In the genomic region with DNA sequence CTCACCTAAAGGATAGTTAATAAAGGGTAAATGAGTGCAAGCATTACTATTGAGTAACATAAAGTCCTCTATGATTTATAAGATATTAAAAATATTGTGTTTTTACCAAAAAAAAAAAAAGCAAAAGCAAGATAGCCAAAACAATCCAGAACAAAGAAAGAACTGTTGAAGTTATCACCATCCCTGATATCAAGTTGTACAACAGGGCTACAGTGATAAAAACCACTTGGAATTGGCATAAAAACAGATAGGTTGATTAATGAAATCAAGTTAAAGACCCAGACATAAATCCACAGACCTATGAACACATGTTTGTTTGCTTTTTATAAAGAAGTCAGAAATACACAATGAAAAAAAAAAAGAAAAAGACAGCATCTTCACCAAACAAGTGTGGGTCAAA, we compare ENCODE assay signal across 17 mouse cellular contexts.
A peak's percentile ranks its signal among the peaks of the same experiment; 100 is the strongest.
DNase-seq lines count a peak whose midpoint lies in the region; TF ChIP-seq lines count a peak whose summit lies in the region.
"Had no signal": no experiment of that assay in that cellular context is flagged by ENCODE, and none has a peak within 500 bp of the region (broad histone marks: within the 10 kb centered on the region; RNA-seq: fewer than 3 reads in every experiment).

No protein-coding gene starts in this region.

- TF ChIP-seq RAD21 in MEL (IDR thresholded peaks at IDR 0.05; ENCODE audit: low read depth, low read length) = no peak

- H3K9ac ChIP-seq in MEL (ENCODE audit: control insufficient read depth, low read depth, low read length, poor library complexity, severe bottlenecking) = no peak overlapping the region

- TF ChIP-seq EP300 in MEL (IDR thresholded peaks at IDR 0.05; ENCODE audit: low read depth in 1 of 2, low read length in 2 of 2) = peak; percentile 23 to 80; a peak in 3 of 4 replicates

- H3K4me3 ChIP-seq in MEL (ENCODE audit: control insufficient read depth in 1 of 2, insufficient read depth in 1 of 2, low read depth in 2 of 2, low read length in 2 of 2) = no peak overlapping the region

- peaks cover 0 to 31% of the 10 kb centered on the region in 2 experiments; a peak in 2 of 4 replicates for H3K36me3 ChIP-seq in MEL (ENCODE audit: control insufficient read depth in 1 of 2, insufficient read depth in 2 of 2, low read length in 2 of 2)
- H3K36me3 ChIP-seq: G1E had no signal

- DNase-seq in MEL (ENCODE audit: low read depth, low spot score) = no peak
- no peak for DNase-seq in right cerebral cortex, postnatal 4 days
- DNase-seq: adrenal gland, adult 2 months; adrenal gland, adult 8-10 months; adrenal gland, postnatal 10 days; adrenal gland, postnatal 14 days; adrenal gland, postnatal 25 days; adrenal gland, postnatal 36 days; B cell, adult 2 months; cerebellum, adult 11 months; cerebellum, adult 11-12 months; cerebellum, adult 18-20 months; cerebellum, adult 2 months; cerebellum, adult 8-10 months had no signal

- H3K4me1 ChIP-seq in MEL (ENCODE audit: control insufficient read depth in 1 of 2, insufficient read depth in 2 of 2, low read length in 2 of 2) = peaks cover 9 to 10% of the 10 kb centered on the region in 2 experiments

- no peak for TF ChIP-seq CTCF in MEL (IDR thresholded peaks at IDR 0.05 in 2 of 3, conservative IDR thresholded peaks at IDR 0.05 in 1 of 3; ENCODE audit: control insufficient read depth in 1 of 3, insufficient read depth in 1 of 3, low read depth in 2 of 3, low read length in 3 of 3, poor library complexity in 1 of 3, severe bottlenecking in 1 of 3)

- TF ChIP-seq POLR2A in MEL (IDR thresholded peaks at IDR 0.05; ENCODE audit: control insufficient read depth in 1 of 2, insufficient read depth in 1 of 2, low read depth in 1 of 2, low read length in 2 of 2, poor library complexity in 1 of 2) = no peak

- no peaks in the 10 kb centered on the region for H3K79me2 ChIP-seq in MEL (ENCODE audit: control insufficient read depth, insufficient read depth, low read length, poor library complexity)

- H3K9me3 ChIP-seq in MEL (replicated peaks; ENCODE audit: insufficient read depth, low read length) = no peaks in the 10 kb centered on the region

- H3K27me3 ChIP-seq in MEL (ENCODE audit: control insufficient read depth in 1 of 2, insufficient read depth in 2 of 2, low read length in 2 of 2) = no peaks in the 10 kb centered on the region
- H3K27me3 ChIP-seq: CH12.LX, Patski had no signal

- H3K27ac ChIP-seq in MEL (ENCODE audit: control insufficient read depth, low read depth, low read length) = peak overlapping the region; percentile 41

TF ChIP-seq in MEL, 35 proteins besides CTCF, POLR2A, EP300 and RAD21:
- peak; percentile 76 for TF ChIP-seq TCF12 (IDR thresholded peaks at IDR 0.05; ENCODE audit: low read depth, low read length)
- TF ChIP-seq ZNF384 (IDR thresholded peaks at IDR 0.05; ENCODE audit: low read depth, low read length) = peak; percentile 77
- TF ChIP-seq GATA1 (IDR thresholded peaks at IDR 0.05; ENCODE audit: low read depth, low read length) = peak; percentile 56
- peak; percentile 46; the same call in 1 of the 2 replicates for TF ChIP-seq ETS1 (IDR thresholded peaks at IDR 0.05; ENCODE audit: low read depth, low read length)
- no peak for TF ChIP-seq MAX (IDR thresholded peaks at IDR 0.05; ENCODE audit: low read length)
- TF ChIP-seq KAT2A (conservative IDR thresholded peaks at IDR 0.05; ENCODE audit: low read depth, low read length) = no peak
